ENCODE assay signal across 13 mouse cellular contexts in the genomic region with DNA sequence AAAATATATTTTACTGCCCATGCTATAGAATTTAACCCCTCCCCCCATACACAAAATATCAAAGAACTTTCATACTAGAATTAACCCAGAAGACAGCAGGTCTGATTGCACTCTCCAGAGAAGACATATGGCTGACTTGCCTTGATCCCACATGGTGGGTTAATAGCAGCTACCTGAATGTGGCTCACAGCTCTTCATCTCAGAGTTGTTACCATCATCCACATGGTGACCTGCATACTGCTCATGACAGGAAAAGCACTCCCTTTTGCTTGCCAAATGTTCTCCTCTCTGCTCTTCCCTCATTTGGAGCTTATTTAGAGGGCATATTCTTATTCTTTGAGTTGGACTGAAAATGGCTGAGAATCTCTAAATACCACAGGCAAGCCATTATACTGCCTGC.
"Had no signal": no experiment of that assay in that cellular context is flagged by ENCODE, and none has a peak within 500 bp of the region (broad histone marks: within the 10 kb centered on the region; RNA-seq: fewer than 3 reads in every experiment).

No protein-coding gene starts in this region.

- ATAC-seq: midbrain, embryonic 16.5 days had no signal

- DNase-seq: lung, embryonic 14.5 days; lung, postnatal 10 days; lung, postnatal 4 days; midbrain, embryonic 14.5 days; retina, postnatal 1 day; right cerebral cortex, adult 18-20 months; right cerebral cortex, postnatal 25 days; right cerebral cortex, postnatal 4 days; spleen, adult 18-20 months; thymus, adult 18-20 months; thymus, postnatal 14 days; thymus, postnatal 36 days had no signal
